In the genomic region with DNA sequence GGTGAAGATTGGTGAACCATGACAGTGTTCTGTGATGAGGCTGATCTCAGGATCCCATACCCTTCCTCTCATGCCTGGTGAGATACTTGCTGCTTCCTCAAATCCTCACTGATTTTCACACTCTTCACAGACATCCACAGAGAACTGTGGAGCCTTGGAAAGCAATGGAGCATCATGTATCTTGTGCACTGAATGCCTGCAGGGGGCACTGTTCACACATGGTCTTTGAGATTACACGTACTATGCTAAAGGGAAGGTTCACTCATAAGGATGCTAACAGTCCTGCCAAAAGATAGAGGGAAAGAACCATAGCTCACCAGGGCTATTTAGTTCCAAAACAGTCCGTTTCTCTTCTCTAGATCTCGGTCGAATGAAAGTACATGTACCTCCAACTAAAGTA, we compare ENCODE assay signal across 10 mouse cellular contexts. TPM values are rescaled to one million over a fixed set of nuclear protein-coding genes. Genes with fewer than 3 reads are reported as not detected.
DNase-seq lines count a peak whose midpoint lies in the region; ATAC-seq and TF ChIP-seq lines count a peak whose summit lies in the region.
"Had no signal": no experiment of that assay in that cellular context is flagged by ENCODE, and none has a peak within 500 bp of the region (broad histone marks: within the 10 kb centered on the region; RNA-seq: fewer than 3 reads in every experiment).

No protein-coding gene starts in this region.

- intact Hi-C loops in left cerebral cortex, postnatal 14 days (cut with DNase I): no loop called here

- no peaks in the 10 kb centered on the region for H3K4me1 ChIP-seq in liver, embryonic 14.5 days (replicated peaks; ENCODE audit: control insufficient read depth in 2 of 2, insufficient read depth in 2 of 2, low read length in 1 of 2)
- no peaks in the 10 kb centered on the region for H3K4me1 ChIP-seq in liver, embryonic 11.5 days (replicated peaks; ENCODE audit: control insufficient read depth, insufficient read depth, low read length)
- no peaks in the 10 kb centered on the region for H3K4me1 ChIP-seq in heart, embryonic 11.5 days (ENCODE audit: control insufficient read depth, insufficient read depth, low read length)

- H3K27ac ChIP-seq in liver, embryonic 14.5 days: no peak overlapping the region
- no peak overlapping the region for H3K27ac ChIP-seq in liver, embryonic 11.5 days (ENCODE audit: low read depth, low read length)
- no peak overlapping the region for H3K27ac ChIP-seq in heart, embryonic 11.5 days (ENCODE audit: low read depth, low read length)

- no peak overlapping the region for H3K4me2 ChIP-seq in liver, embryonic 14.5 days (ENCODE audit: low read depth)
- no peak overlapping the region for H3K4me2 ChIP-seq in liver, embryonic 11.5 days
- no peak overlapping the region for H3K4me2 ChIP-seq in heart, embryonic 11.5 days

- no peak overlapping the region for H3K9ac ChIP-seq in liver, embryonic 14.5 days (replicated peaks)
- H3K9ac ChIP-seq in liver, embryonic 11.5 days (ENCODE audit: low read depth, low read length): no peak overlapping the region
- H3K9ac ChIP-seq in heart, embryonic 11.5 days (ENCODE audit: low read depth, low read length): no peak overlapping the region

- no peaks in the 10 kb centered on the region for H3K36me3 ChIP-seq in liver, embryonic 14.5 days (replicated peaks; ENCODE audit: control insufficient read depth, insufficient read depth, low read depth)
- H3K36me3 ChIP-seq in liver, embryonic 11.5 days (ENCODE audit: control insufficient read depth, insufficient read depth, low read length): no peaks in the 10 kb centered on the region
- no peaks in the 10 kb centered on the region for H3K36me3 ChIP-seq in heart, embryonic 11.5 days (ENCODE audit: control insufficient read depth, insufficient read depth, low read length)

- no peak for TF ChIP-seq EP300 in liver, embryonic 14.5 days (IDR thresholded peaks at IDR 0.05; ENCODE audit: low read depth)

- peak; percentile 10; the same call in 1 of the 2 replicates for TF ChIP-seq CTCF in liver, embryonic 14.5 days (IDR thresholded peaks at IDR 0.05; ENCODE audit: low read depth)

- WGBS in liver, embryonic 14.5 days (ENCODE audit: insufficient replicate concordance): 39% methylated on average over 4 of the region's 4 CpGs
- WGBS in liver, embryonic 11.5 days: 58% methylated on average over 4 of the region's 4 CpGs
- WGBS in heart, embryonic 11.5 days (ENCODE audit: insufficient replicate concordance): 54% methylated on average over 4 of the region's 4 CpGs

- DNase-seq in embryo, embryonic 10 days (ENCODE audit: low spot score): peak; percentile 72
- no peak for DNase-seq in embryo, embryonic 9.5 days (ENCODE audit: extremely low spot score)
- no peak for DNase-seq in liver, embryonic 14.5 days (ENCODE audit: low read depth in 3 of 3, low spot score in 3 of 3)
- DNase-seq in liver, embryonic 11.5 days (ENCODE audit: low spot score): no peak
- peak; percentile 2 for DNase-seq in adrenal gland, adult 2 months
- DNase-seq in left cerebral cortex, postnatal 14 days (ENCODE audit: low spot score in 2 of 2): peak; percentile 6 to 19

- H3K27me3 ChIP-seq in liver, embryonic 14.5 days (ENCODE audit: control insufficient read depth, insufficient read depth, low read length): no peaks in the 10 kb centered on the region
- no peaks in the 10 kb centered on the region for H3K27me3 ChIP-seq in liver, embryonic 11.5 days (replicated peaks; ENCODE audit: control insufficient read depth, insufficient read depth, low read length)
- H3K27me3 ChIP-seq in heart, embryonic 11.5 days (ENCODE audit: control insufficient read depth, insufficient read depth, low read length): no peaks in the 10 kb centered on the region

- no peak for ATAC-seq in liver, embryonic 14.5 days (ENCODE audit: insufficient read depth)
- no peak for ATAC-seq in liver, embryonic 11.5 days (replicated peaks; ENCODE audit: low FRiP score)
- no peak for ATAC-seq in heart, embryonic 11.5 days (replicated peaks; ENCODE audit: insufficient number of reproducible peaks, low FRiP score, low TSS enrichment)
- no peak for ATAC-seq in monocyte, adult 5-6 weeks (replicated peaks; ENCODE audit: insufficient number of reproducible peaks, low FRiP score, low TSS enrichment, poor library complexity, severe bottlenecking)

- no peak overlapping the region for H3K4me3 ChIP-seq in liver, embryonic 14.5 days (ENCODE audit: insufficient read depth in 1 of 2, low read depth in 2 of 2, low read length in 2 of 2)
- no peak overlapping the region for H3K4me3 ChIP-seq in liver, embryonic 11.5 days (ENCODE audit: low read depth, low read length)
- H3K4me3 ChIP-seq in heart, embryonic 11.5 days (ENCODE audit: low read depth, low read length): no peak overlapping the region
- H3K4me3 ChIP-seq: erythroblast, embryonic 14.5 days had no signal

- no peaks in the 10 kb centered on the region for H3K9me3 ChIP-seq in liver, embryonic 14.5 days (ENCODE audit: control insufficient read depth, low read length)
- H3K9me3 ChIP-seq in liver, embryonic 11.5 days (ENCODE audit: control insufficient read depth, low read length): no peaks in the 10 kb centered on the region
- no peaks in the 10 kb centered on the region for H3K9me3 ChIP-seq in heart, embryonic 11.5 days (replicated peaks; ENCODE audit: control insufficient read depth, low read length)

RNA-seq across cellular contexts. Expression of a gene that starts 5.7 kb away (rescaled TPM):
- polyA plus RNA-seq in liver, embryonic 14.5 days (2012; rRNA removed): not detected in 2 replicates
- not detected in 2 replicates for polyA plus RNA-seq in liver, embryonic 14.5 days (2014; fragmentation: Nextera tagmentation; extraction: Ambion mirVana)
- polyA plus RNA-seq in liver, embryonic 11.5 days (2014; fragmentation: Nextera tagmentation; extraction: Ambion mirVana): not detected in 2 replicates
- not detected for total RNA-seq in adrenal gland, adult 2 months (2021)
- polyA plus RNA-seq in adrenal gland, adult 2 months (2012; rRNA removed): not detected in 2 replicates
- not detected for total RNA-seq in left cerebral cortex, postnatal 14 days (2021)
- not detected in 2 replicates for polyA plus RNA-seq in heart, embryonic 11.5 days (2014; fragmentation: Nextera tagmentation; extraction: Ambion mirVana)
- total RNA-seq in monocyte, adult 5-6 weeks (2017): not detected in 3 replicates
- total RNA-seq: left cerebral cortex, postnatal 36 days had no signal
- polyA plus RNA-seq: erythroblast, embryonic 14.5 days had no signal

RNA-seq across cellular contexts. Expression of a gene that starts 12.4 kb away (rescaled TPM):
- polyA plus RNA-seq in liver, embryonic 14.5 days (2012; rRNA removed): not detected in 2 replicates
- not detected in 2 replicates for polyA plus RNA-seq in liver, embryonic 14.5 days (2014; fragmentation: Nextera tagmentation; extraction: Ambion mirVana)
- not detected in 2 replicates for polyA plus RNA-seq in liver, embryonic 11.5 days (2014; fragmentation: Nextera tagmentation; extraction: Ambion mirVana)
- total RNA-seq in adrenal gland, adult 2 months (2021): not detected
- polyA plus RNA-seq in adrenal gland, adult 2 months (2012; rRNA removed): not detected in 2 replicates
- total RNA-seq in left cerebral cortex, postnatal 14 days (2021): not detected
- polyA plus RNA-seq in heart, embryonic 11.5 days (2014; fragmentation: Nextera tagmentation; extraction: Ambion mirVana): not detected in 2 replicates
- total RNA-seq in monocyte, adult 5-6 weeks (2017): not detected in 3 replicates
- total RNA-seq: left cerebral cortex, postnatal 36 days had no signal
- polyA plus RNA-seq: erythroblast, embryonic 14.5 days had no signal

RNA-seq across cellular contexts. Expression of a gene that starts 23.9 kb away (rescaled TPM):
- polyA plus RNA-seq in liver, embryonic 14.5 days (2012; rRNA removed): not detected in 2 replicates
- polyA plus RNA-seq in liver, embryonic 14.5 days (2014; fragmentation: Nextera tagmentation; extraction: Ambion mirVana): not detected in 2 replicates
- polyA plus RNA-seq in liver, embryonic 11.5 days (2014; fragmentation: Nextera tagmentation; extraction: Ambion mirVana): not detected in 2 replicates
- total RNA-seq in adrenal gland, adult 2 months (2021): not detected
- polyA plus RNA-seq in adrenal gland, adult 2 months (2012; rRNA removed): not detected in 2 replicates
- not detected for total RNA-seq in left cerebral cortex, postnatal 14 days (2021)
- polyA plus RNA-seq in heart, embryonic 11.5 days (2014; fragmentation: Nextera tagmentation; extraction: Ambion mirVana): not detected in 2 replicates
- total RNA-seq in monocyte, adult 5-6 weeks (2017): not detected in 3 replicates
- total RNA-seq: left cerebral cortex, postnatal 36 days had no signal
- polyA plus RNA-seq: erythroblast, embryonic 14.5 days had no signal

RNA-seq across cellular contexts. Expression of a gene that starts 36.8 kb away (rescaled TPM):
- not detected in 2 replicates for polyA plus RNA-seq in liver, embryonic 14.5 days (2012; rRNA removed)
- polyA plus RNA-seq in liver, embryonic 14.5 days (2014; fragmentation: Nextera tagmentation; extraction: Ambion mirVana): not detected in 2 replicates
- polyA plus RNA-seq in liver, embryonic 11.5 days (2014; fragmentation: Nextera tagmentation; extraction: Ambion mirVana): not detected in 2 replicates
- total RNA-seq in adrenal gland, adult 2 months (2021): not detected
- polyA plus RNA-seq in adrenal gland, adult 2 months (2012; rRNA removed): not detected in 2 replicates
- not detected for total RNA-seq in left cerebral cortex, postnatal 14 days (2021)
- polyA plus RNA-seq in heart, embryonic 11.5 days (2014; fragmentation: Nextera tagmentation; extraction: Ambion mirVana): not detected in 2 replicates
- total RNA-seq in monocyte, adult 5-6 weeks (2017): not detected in 3 replicates
- total RNA-seq: left cerebral cortex, postnatal 36 days had no signal
- polyA plus RNA-seq: erythroblast, embryonic 14.5 days had no signal

RNA-seq across cellular contexts. Expression of a gene that starts 46.5 kb away (rescaled TPM):
- not detected in 2 replicates for polyA plus RNA-seq in liver, embryonic 14.5 days (2012; rRNA removed)
- polyA plus RNA-seq in liver, embryonic 14.5 days (2014; fragmentation: Nextera tagmentation; extraction: Ambion mirVana): not detected in 2 replicates
- polyA plus RNA-seq in liver, embryonic 11.5 days (2014; fragmentation: Nextera tagmentation; extraction: Ambion mirVana): not detected in 2 replicates
- total RNA-seq in adrenal gland, adult 2 months (2021): not detected
- not detected in 2 replicates for polyA plus RNA-seq in adrenal gland, adult 2 months (2012; rRNA removed)
- not detected for total RNA-seq in left cerebral cortex, postnatal 14 days (2021)
- not detected in 2 replicates for polyA plus RNA-seq in heart, embryonic 11.5 days (2014; fragmentation: Nextera tagmentation; extraction: Ambion mirVana)
- total RNA-seq in monocyte, adult 5-6 weeks (2017): not detected in 3 replicates
- total RNA-seq: left cerebral cortex, postnatal 36 days had no signal
- polyA plus RNA-seq: erythroblast, embryonic 14.5 days had no signal

Comparison
In these comparisons a context has a peak if more than half of its experiments do, and no peak if none do; other contexts are left out.
1. DNase-seq: peak in embryo, embryonic 10 days (single experiment), adrenal gland, adult 2 months (single experiment) and left cerebral cortex, postnatal 14 days (2 of 2); none in embryo, embryonic 9.5 days (single experiment), liver, embryonic 14.5 days (0 of 3) and liver, embryonic 11.5 days (single experiment).